Mouse (Mus musculus) bone marrow, adult 2 months (tissue): ENCODE data around the gene Myo16. TPM values are rescaled to one million over a fixed set of nuclear protein-coding genes. Genes with fewer than 3 reads are reported as not detected.

ENCODE experiments used
- H3K27ac ChIP-seq: fragments of 200-500 bp; 2 replicates; pipeline ENCODE4 v1.5.1; 2012; ENCODE audit warnings: low read depth, mild to moderate bottlenecking, control low read depth, inconsistent platforms, low read length; ENCODE audit not compliant: control insufficient read depth, poor library complexity, insufficient read depth
- H3K4me1 ChIP-seq: fragments of 200-500 bp; 2 replicates; pipeline ENCODE4 v1.6.1; 2011; ENCODE audit warnings: low read length; ENCODE audit not compliant: control insufficient read depth, insufficient read depth
- H3K4me3 ChIP-seq: fragments of 200-500 bp; replicated peaks from 2 replicates; pipeline ENCODE3; 2011; ENCODE audit warnings: mild to moderate bottlenecking, low read depth, low read length, control low read depth; ENCODE audit not compliant: control insufficient read depth
- CTCF ChIP-seq: fragments of 200-500 bp; IDR thresholded peaks from 2 replicates; pipeline ENCODE4 v1.5.1; 2011; ENCODE audit warnings: low read length, control low read depth; ENCODE audit not compliant: control insufficient read depth, insufficient read depth
- POLR2A ChIP-seq: fragments of 200-500 bp; IDR thresholded peaks from 2 replicates; pipeline ENCODE4 v1.6.1; 2011; ENCODE audit warnings: low read depth, mild to moderate bottlenecking, control low read depth, low read length, borderline replicate concordance; ENCODE audit not compliant: control insufficient read depth
- WGBS: fragments of 180-500 bp; shearing (Covaris S2); methylation state at CpG from one replicate; pipeline ENCODE4 v1.1.7; 2018; 5-methylcytosine and 5-hydroxymethylcytosine counted together
- polyA plus RNA-seq: library from polyadenylated mRNA; stranded (reverse); fragments of >200 nt; gene quantifications from 2 replicates; pipeline ENCODE4 v1.2.4, GENCODE M21; 2011; ENCODE audit warnings: low replicate concordance; ENCODE audit not compliant: missing spikeins, insufficient read depth, insufficient read length

Myo16 gene
- polyA plus RNA-seq, 1 experiment: not detected

- Histone ChIP-seq H3K4me1 (no peaks in the 10 kb centered on the region), H3K27ac (no peak overlapping the region), H3K4me3 (no peak overlapping the region)
- WGBS: 60% methylated on average over 5 of the region's 5 CpGs
- no peak for TF ChIP-seq POLR2A
- no peak for TF ChIP-seq CTCF
Measured at GRCm38 (mm10) chr8:10174201-10174840, 20.6 kb downstream of the Myo16 start.

DNA sequence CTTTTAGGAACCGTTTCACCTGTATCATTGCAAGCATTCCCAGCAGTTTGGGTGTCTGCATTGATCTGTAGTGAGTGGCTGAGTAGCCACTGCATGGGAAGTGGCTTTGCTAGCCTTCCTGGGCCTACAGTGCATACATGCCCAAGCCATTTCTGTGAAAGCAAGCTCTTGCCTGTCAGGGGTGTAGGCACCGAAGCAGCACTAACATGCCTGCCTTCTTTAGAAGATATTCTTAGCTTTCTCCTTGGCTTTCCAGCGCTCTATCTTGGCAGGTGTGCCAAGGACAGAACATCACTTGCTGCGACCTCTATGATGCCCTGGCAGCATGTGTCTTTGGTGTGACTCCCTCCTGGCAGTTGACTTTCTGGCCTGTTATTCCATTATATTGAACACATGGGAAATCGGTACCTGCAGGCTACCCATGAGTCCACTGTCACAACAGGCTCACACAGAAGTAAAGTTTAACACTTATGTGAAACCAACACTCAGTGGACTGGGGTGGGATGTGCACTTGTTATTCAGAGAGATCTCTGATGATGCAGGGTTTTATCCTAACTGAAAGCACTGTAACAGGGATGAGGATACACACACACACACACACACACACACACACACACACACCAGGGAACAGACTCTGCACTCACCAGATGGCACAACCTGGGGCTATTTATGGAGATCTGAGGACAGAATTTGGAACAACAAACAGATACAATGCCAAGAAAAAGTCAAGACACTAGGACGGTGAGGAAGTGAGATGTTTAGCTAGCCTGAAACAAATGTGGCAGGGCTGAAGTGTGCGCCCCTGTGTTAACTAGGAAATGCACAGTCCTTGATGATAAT, 21.4 kb downstream of the Myo16 start:
- Histone ChIP-seq H3K4me1 (no peaks in the 10 kb centered on the region), H3K27ac (no peak overlapping the region), H3K4me3 (no peak overlapping the region)
- WGBS: 76% methylated on average over 7 of the region's 7 CpGs
- TF ChIP-seq POLR2A (no peak), CTCF (no peak)

DNA sequence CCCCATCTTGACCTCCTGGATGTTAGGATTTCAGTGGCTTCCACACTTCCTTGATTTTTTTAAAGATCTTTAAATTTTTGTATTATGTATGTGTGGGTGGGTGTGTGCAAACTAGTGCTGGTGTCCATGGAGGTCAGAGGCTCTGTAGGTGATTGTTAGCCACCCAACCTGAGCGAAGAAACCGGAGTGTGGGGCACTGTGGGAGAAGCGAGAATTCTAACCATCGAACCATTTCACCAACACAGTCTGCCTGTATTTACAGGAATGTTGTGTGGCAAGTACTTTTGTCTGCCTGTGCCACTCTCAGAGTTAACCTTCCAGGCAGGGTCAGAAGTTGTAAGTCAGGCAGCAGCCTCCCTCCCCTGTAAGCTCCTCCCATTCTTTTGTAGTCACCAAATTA, 22.3 kb downstream of the Myo16 start:
- TF ChIP-seq POLR2A: no peak
- TF ChIP-seq CTCF: no peak
- Histone ChIP-seq H3K4me1 (no peaks in the 10 kb centered on the region), H3K4me3 (no peak overlapping the region), H3K27ac (no peak overlapping the region)
- WGBS: 87% methylated on average over 4 of the region's 4 CpGs

- no peak overlapping the region for H3K4me3 ChIP-seq
- WGBS: 58% methylated on average over 4 of the region's 4 CpGs
- no peak for TF ChIP-seq CTCF
- no peak for TF ChIP-seq POLR2A
- H3K27ac ChIP-seq: no peak overlapping the region
- H3K4me1 ChIP-seq: no peaks in the 10 kb centered on the region
Measured at GRCm38 (mm10) chr8:10177131-10177530, 23.4 kb downstream of the Myo16 start.

DNA sequence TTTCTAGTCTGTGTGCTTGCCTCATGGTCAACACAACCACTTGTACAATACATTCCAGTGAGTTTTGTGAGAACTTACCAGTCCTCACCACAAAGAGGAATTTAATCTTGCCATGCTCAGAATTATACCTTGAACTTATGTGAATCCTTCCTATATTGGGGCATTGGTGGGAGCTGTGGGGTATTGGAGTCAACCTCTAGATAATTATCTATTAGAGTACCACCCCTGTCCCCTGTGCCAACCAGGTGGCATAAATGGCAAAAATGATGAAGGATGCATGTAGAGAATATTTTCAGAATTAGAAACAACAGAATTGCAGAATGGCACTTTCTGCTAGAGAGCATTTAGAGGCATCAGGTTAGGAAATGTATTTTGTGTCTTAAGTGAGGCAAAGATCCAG, 25.3 kb downstream of the Myo16 start:
- no peak for TF ChIP-seq CTCF
- TF ChIP-seq POLR2A: no peak
- H3K4me1 ChIP-seq: no peaks in the 10 kb centered on the region; the same call in 1 of the 2 replicates
- no peak overlapping the region for H3K27ac ChIP-seq
- H3K4me3 ChIP-seq: no peak overlapping the region

GRCm38 (mm10) chr8:10190607-10191006, 36.9 kb downstream of the Myo16 start:
- no peak for TF ChIP-seq POLR2A
- TF ChIP-seq CTCF: no peak
- H3K4me1 ChIP-seq: no peaks in the 10 kb centered on the region; the same call in 1 of the 2 replicates
- H3K4me3 ChIP-seq: no peak overlapping the region
- 84% methylated on average over 6 of the region's 6 CpGs for WGBS
- H3K27ac ChIP-seq: no peak overlapping the region

GRCm38 (mm10) chr8:10198164-10198563, 44.5 kb downstream of the Myo16 start:
- H3K4me1 ChIP-seq: no peaks in the 10 kb centered on the region
- WGBS: 76% methylated on average over 7 of the region's 7 CpGs
- no peak overlapping the region for H3K27ac ChIP-seq
- no peak overlapping the region for H3K4me3 ChIP-seq
- TF ChIP-seq CTCF (no peak), POLR2A (no peak)

DNA sequence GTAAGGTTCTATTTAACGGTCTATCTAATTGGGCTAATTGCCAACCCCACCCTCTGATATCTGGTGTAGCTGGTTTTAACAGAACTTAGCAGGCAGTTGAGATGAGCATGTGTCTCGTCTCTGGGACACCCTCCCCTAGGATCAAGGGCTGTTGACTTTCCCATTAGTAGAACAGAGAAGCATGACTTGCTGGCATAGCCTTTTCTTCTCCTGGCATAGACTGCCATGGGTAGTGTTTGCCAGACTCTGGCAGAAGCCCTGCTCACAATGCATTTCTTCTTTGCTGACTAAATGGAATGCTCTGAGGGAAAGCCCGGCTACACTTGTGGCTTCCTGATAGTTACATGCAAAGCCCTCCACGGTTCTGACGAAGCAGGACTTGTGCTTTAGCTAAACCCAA, 45.6 kb downstream of the Myo16 start:
- 68% methylated on average over 5 of the region's 5 CpGs for WGBS
- Histone ChIP-seq H3K4me1 (no peaks in the 10 kb centered on the region), H3K27ac (no peak overlapping the region), H3K4me3 (no peak overlapping the region)
- TF ChIP-seq POLR2A: no peak
- no peak for TF ChIP-seq CTCF
